8 mouse cellular contexts compared by ENCODE assay signal in genomic region chr7:80586681-80587660, GRCm38 (mm10). TPM values are rescaled to one million over a fixed set of nuclear protein-coding genes. Genes with fewer than 3 reads are reported as not detected.
DNase-seq lines count a peak whose midpoint lies in the region; TF ChIP-seq lines count a peak whose summit lies in the region.

No protein-coding gene starts in this region.

- peak overlapping the region; percentile 30; the same call in 1 of the 2 replicates for H3K4me3 ChIP-seq in kidney, adult 2 months (ENCODE audit: insufficient read depth, low read depth, low read length)

- WGBS in kidney, adult 2 months = 19% methylated on average over 29 of the region's 29 CpGs

- TF ChIP-seq CTCF in kidney, adult 2 months (conservative IDR thresholded peaks at IDR 0.05; ENCODE audit: insufficient read depth, insufficient read length, low read depth, low read length) = no peak

- H3K27ac ChIP-seq in kidney, adult 2 months (ENCODE audit: insufficient read depth, low read depth, low read length) = peak overlapping the region; percentile 51

- no peaks in the 10 kb centered on the region; the same call in 1 of the 2 replicates for H3K4me1 ChIP-seq in kidney, adult 2 months (ENCODE audit: control insufficient read depth, insufficient read depth, low read length)

- DNase-seq in adrenal gland, postnatal 36 days = peak; percentile 31 to 51
- DNase-seq in adrenal gland, adult 8-10 months = no peak
- DNase-seq in heart, adult 8-10 months (ENCODE audit: low spot score) = peak; percentile 46
- DNase-seq in kidney, adult 2 months = peak; percentile 70
- DNase-seq in lung, postnatal 10 days = peak; percentile 78
- no peak for DNase-seq in thymus, postnatal 14 days
- DNase-seq in layer of hippocampus, adult 11-12 months (ENCODE audit: low spot score) = no peak
- no peak for DNase-seq in c-Kit-positive CD71-positive TER-119-positive erythroid progenitor cells, embryonic 14.5 days (ENCODE audit: low spot score)

- H3K27me3 ChIP-seq in kidney, adult 2 months (replicated peaks; ENCODE audit: control insufficient read depth, insufficient read depth, low read length) = no peaks in the 10 kb centered on the region

- H3K36me3 ChIP-seq in kidney, adult 2 months (ENCODE audit: control insufficient read depth, insufficient read depth, low read length) = peaks cover 2% of the 10 kb centered on the region

- TF ChIP-seq POLR2A in kidney, adult 2 months (IDR thresholded peaks at IDR 0.05; ENCODE audit: low read depth, low read length) = no peak

RNA-seq across cellular contexts. Expression of gene Blm, which starts 52.1 kb away (rescaled TPM):
- 1 to 10 TPM; 3.4 to 3.9 TPM for total RNA-seq in adrenal gland, postnatal 36 days (2021)
- total RNA-seq in adrenal gland, adult 8-10 months (2022) = 1 to 10 TPM; 1.7 to 8.6 (median 5.1) TPM
- total RNA-seq in heart, adult 8-10 months (2022) = 1 to 10 TPM in 2 of 4 experiments, under 1 TPM in 2; 0.57 to 1.7 (median 1.2) TPM
- 0.53 and 0.58 TPM in 2 replicates for polyA plus RNA-seq in kidney, adult 2 months (2012; rRNA removed)

Comparison
In these comparisons a context has a peak if more than half of its experiments do, and no peak if none do; other contexts are left out.
1. DNase-seq: peak in adrenal gland, postnatal 36 days (2 of 2), heart, adult 8-10 months (single experiment), kidney, adult 2 months (single experiment) and lung, postnatal 10 days (single experiment); none in adrenal gland, adult 8-10 months (single experiment), thymus, postnatal 14 days (single experiment), layer of hippocampus, adult 11-12 months (single experiment) and c-Kit-positive CD71-positive TER-119-positive erythroid progenitor cells, embryonic 14.5 days (single experiment).